Mouse (Mus musculus) erythroblast, embryonic 14.5 days (primary cell): Measurements from ENCODE around the gene Abcg2.

Source experiments
- GATA1 ChIP-seq: IDR thresholded peaks from 2 replicates; pipeline ENCODE4 v1.6.1; 2012; ENCODE audit warnings: low read length, inconsistent platforms, mixed read lengths
- TAL1 ChIP-seq: IDR thresholded peaks from 3 replicates; pipeline ENCODE4 v1.6.1; 2012; ENCODE audit warnings: low read length, inconsistent platforms, mixed read lengths

DNA sequence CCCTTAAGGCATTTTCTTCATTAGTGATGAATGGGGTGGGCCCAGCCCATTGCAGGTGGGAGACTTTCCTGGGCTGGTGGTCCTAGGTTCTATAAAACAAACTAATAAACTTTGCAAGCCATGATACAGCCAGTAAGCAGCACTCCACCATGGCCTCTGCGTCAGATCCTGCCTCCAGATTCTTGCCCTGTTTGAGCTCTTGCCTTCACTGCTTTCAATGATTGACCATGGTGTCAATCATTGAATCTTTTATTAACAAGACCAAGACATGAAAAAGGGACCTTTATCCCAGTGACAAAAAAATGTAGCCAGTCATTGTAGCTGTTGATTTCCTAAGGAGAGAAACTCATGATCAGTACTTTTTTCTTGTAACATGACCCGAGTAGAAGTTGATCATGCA is 55.1 kb downstream of the Abcg2 start:
- no peak for TF ChIP-seq GATA1
- TF ChIP-seq TAL1: no peak
